Mouse (Mus musculus) macrophage (primary cell): ENCODE measurements around the gene Flt3. TPM values are rescaled to one million over a fixed set of nuclear protein-coding genes. Genes with fewer than 3 reads are reported as not detected.

ENCODE experiments used
- H3K27ac ChIP-seq: fragments of 350-480 bp; formaldehyde crosslinking; 2 replicates; pipeline ENCODE4 v1.9.0; 2021
- H3K36me3 ChIP-seq: fragments of 350-480 bp; formaldehyde crosslinking; 2 replicates; pipeline ENCODE4 v1.9.0; 2021; ENCODE audit errors: inconsistent target
- H3K4me3 ChIP-seq: fragments of 350-480 bp; formaldehyde crosslinking; 2 replicates; pipeline ENCODE4 v1.9.0; 2021; ENCODE audit errors: inconsistent target
- H3K79me2 ChIP-seq: fragments of 350-480 bp; formaldehyde crosslinking; 2 replicates; pipeline ENCODE4 v1.9.0; 2021; ENCODE audit errors: inconsistent target
- WGBS: methylation state at CpG from one replicate; pipeline ENCODE4 v1.1.7; 2026; ENCODE audit warnings: inconsistent platforms; ENCODE audit not compliant: missing documents; 5-methylcytosine and 5-hydroxymethylcytosine counted together
- polyA plus RNA-seq: library from polyadenylated mRNA; stranded (reverse); fragments of 250-400 nt; gene quantifications from 3 replicates; pipeline ENCODE4 v1.2.4, GENCODE M21; 2018; ENCODE audit warnings: inconsistent platforms

Flt3 gene
- polyA plus RNA-seq, 1 experiment from 2014 or later, result 0.75 TPM

DNA sequence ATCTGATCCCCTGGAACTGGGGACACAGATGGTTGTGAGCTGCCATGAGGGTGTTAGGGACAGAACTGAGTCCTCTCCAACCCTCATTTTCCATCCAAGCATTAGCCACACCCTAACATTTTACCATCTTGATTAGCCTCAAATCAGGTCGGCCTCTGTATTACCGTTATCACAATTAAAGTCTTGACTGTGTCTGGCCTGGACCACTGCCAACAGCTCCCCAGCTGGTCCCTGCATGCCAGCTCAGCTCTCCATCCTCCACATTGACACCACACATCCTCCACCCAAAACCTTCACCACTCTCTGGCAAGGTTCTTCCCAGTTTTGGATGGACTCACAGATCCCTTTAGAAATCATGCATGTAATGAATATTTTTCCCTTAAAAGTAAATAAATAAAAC lies 9.5 kb downstream of the Flt3 start:
- Histone ChIP-seq H3K36me3 (no peaks in the 10 kb centered on the region), H3K4me3 (no peak overlapping the region), H3K27ac (no peak overlapping the region), H3K79me2 (no peaks in the 10 kb centered on the region)
- WGBS, result 65% methylated on average over 2 of the region's 2 CpGs

DNA sequence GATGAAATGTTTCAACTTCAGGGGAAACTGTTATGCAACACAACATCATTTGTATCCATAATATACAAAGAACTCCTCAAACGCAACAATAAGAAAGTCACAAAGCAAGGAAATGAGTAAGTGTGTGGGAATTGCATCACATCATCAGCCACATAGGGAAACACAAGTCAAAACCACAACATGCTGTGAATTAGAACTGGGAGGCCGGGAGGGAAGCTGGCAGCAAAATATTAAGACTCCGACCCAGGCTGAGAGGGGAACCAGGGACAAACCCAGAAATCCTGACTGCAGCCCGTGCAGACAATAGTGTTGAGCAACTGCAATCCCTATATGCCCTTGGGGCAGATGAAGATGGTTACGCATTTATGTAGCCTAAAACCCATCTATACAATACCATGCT lies 11.2 kb downstream of the Flt3 start:
- peak overlapping the region; percentile 21; the same call in 1 of the 2 replicates for H3K27ac ChIP-seq
- H3K36me3 ChIP-seq, result no peaks in the 10 kb centered on the region
- WGBS, result 0% methylated on average over 5 of the region's 5 CpGs
- H3K79me2 ChIP-seq, result no peaks in the 10 kb centered on the region
- H3K4me3 ChIP-seq, result peak overlapping the region; percentile 8; the same call in 1 of the 2 replicates

DNA sequence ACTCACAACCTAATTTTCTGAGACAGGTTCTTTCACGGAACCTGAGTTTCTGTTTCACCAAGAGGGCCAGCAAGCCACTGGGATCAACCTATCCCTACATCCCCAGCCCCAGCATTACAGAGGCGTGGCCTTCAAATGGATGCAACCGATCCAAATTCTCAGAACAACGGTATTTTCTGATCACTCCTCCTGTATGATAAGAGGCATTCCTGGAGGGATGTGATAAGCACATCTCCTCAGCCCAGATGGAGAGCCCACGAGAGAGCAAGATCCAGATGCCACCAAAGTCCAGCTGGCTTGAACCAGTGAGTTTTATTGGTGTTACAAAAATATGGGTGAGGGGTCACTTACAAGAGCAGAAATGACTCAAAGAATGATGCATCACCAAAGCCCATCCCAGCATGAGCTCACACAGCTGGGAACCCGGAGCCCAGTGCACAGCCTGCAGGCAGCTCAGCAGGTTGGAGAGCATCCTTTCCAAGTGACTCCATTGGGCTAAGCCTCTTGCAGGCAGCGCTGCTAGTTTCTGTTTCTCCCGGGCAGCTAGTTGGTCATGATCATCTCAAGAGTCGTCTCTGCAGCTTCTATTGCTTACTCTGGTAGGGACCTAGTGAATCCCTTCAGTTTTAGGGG lies 11.8 kb downstream of the Flt3 start:
- H3K79me2 ChIP-seq, result no peaks in the 10 kb centered on the region
- peak overlapping the region; percentile 21; the same call in 1 of the 2 replicates for H3K27ac ChIP-seq
- no peaks in the 10 kb centered on the region for H3K36me3 ChIP-seq
- H3K4me3 ChIP-seq, result peak overlapping the region; percentile 8; the same call in 1 of the 2 replicates
- WGBS, result 53% methylated on average over 9 of the region's 9 CpGs

DNA sequence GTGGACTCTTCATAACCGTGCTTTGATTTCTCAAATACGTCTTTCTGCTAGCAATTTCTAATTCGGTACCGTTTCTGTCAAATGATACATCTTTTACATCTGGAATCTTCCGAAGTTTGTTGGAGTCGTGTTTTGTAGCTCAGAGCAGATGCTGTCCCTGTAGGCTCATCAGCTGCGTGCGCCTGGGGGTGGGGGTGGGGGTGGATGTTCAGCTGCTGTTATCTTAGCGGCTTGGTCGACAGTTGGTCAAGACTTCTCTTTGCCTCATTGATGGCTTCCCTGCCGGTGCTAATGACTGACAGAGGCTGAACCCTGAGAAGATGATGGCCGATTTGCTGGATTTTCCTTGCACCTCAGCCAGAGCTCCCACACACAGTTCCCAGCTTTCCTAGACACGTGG lies 13.4 kb downstream of the Flt3 start:
- WGBS, result 98% methylated on average over 13 of the region's 13 CpGs

DNA sequence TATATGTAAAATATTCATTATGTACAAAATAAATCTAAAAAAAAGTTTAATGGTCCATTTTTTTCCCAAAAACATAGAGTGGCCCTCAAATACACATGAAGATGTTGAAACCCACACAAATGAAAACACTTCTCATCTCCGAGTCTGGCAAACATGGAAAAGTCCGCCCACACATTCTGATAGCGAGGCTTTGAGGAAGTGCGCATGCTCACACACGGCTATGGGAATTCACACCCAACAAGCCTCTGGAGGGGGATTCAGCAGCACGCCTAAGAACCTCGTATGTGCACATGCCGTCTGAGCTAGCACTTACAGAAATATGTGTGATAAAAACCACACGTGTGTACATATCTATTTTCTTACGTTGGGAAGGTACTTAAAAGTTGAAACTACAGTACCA lies 18.9 kb downstream of the Flt3 start:
- H3K27ac ChIP-seq, result no peak overlapping the region
- no peak overlapping the region for H3K4me3 ChIP-seq
- no peaks in the 10 kb centered on the region for H3K79me2 ChIP-seq
- WGBS, result 96% methylated on average over 10 of the region's 10 CpGs
- no peaks in the 10 kb centered on the region for H3K36me3 ChIP-seq

More for the DNA sequence above, 13.4 kb downstream of the Flt3 start:
- Histone ChIP-seq H3K79me2 (no peaks in the 10 kb centered on the region), H3K27ac (no peak overlapping the region), H3K36me3 (no peaks in the 10 kb centered on the region), H3K4me3 (no peak overlapping the region)

DNA sequence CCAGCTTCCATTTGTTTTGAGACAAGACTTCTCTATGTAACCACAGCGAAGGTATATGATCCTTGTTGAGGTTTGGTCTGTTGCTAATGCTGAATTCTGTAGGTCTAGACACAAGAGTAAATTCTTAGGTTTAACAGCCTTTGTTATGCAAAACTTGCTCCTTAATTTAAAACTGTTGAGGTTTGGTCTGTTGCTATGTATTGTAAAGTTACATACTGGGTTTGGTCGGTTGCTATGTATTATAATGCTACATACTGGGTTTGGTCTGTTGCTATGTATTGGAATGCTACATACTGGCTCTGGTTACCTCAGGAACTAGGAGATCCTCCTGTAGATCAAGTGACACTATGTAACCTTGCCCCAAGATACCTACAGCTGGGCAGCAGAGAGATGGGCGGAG lies 20.8 kb downstream of the Flt3 start:
- Histone ChIP-seq H3K4me3 (no peak overlapping the region), H3K27ac (no peak overlapping the region), H3K36me3 (no peaks in the 10 kb centered on the region), H3K79me2 (no peaks in the 10 kb centered on the region)
- 97% methylated on average over 3 of the region's 3 CpGs for WGBS

DNA sequence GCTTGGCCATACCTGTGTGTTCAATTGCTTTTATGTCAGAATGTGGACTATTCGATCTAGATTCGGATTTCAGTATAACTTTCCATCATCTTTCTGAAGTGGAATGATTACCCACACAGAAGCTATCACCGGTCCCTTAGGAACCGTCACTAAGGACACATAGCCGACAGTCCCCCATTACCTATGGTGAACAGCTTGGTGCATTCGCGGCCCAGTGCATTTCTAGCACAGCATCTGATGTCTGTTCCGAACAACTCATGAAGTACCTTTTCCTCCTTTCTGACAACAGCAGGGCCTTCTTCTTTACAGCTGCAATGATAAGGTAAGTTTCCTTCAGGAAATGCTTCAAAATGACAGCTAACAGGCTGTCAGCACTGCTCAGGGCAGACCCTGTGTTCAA lies 30.0 kb downstream of the Flt3 start:
- Histone ChIP-seq H3K4me3 (no peak overlapping the region), H3K79me2 (no peaks in the 10 kb centered on the region), H3K36me3 (no peaks in the 10 kb centered on the region), H3K27ac (no peak overlapping the region)
- 96% methylated on average over 8 of the region's 8 CpGs for WGBS

DNA sequence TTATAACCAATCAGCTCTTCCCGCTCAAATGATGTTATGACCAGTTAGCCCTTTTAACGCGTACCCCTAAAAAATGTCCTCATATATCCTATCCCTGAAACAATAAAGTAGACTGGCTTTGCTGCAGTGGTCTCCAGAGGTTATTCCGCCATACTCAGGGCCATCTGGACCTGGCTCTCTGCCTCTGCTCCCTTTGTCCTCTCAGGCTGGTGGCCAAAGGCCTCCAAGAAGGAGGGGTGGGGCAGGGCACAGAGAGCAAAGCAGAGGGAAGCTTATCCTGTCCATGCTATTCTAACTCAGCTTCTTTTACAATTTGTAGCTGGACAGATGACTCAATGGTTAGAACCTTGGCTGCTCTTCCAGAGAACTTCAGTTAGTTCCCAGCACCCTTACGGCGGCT lies 32.1 kb downstream of the Flt3 start:
- WGBS, result 94% methylated on average over 6 of the region's 6 CpGs
- Histone ChIP-seq H3K36me3 (no peaks in the 10 kb centered on the region), H3K27ac (no peak overlapping the region), H3K4me3 (no peak overlapping the region), H3K79me2 (no peaks in the 10 kb centered on the region)

DNA sequence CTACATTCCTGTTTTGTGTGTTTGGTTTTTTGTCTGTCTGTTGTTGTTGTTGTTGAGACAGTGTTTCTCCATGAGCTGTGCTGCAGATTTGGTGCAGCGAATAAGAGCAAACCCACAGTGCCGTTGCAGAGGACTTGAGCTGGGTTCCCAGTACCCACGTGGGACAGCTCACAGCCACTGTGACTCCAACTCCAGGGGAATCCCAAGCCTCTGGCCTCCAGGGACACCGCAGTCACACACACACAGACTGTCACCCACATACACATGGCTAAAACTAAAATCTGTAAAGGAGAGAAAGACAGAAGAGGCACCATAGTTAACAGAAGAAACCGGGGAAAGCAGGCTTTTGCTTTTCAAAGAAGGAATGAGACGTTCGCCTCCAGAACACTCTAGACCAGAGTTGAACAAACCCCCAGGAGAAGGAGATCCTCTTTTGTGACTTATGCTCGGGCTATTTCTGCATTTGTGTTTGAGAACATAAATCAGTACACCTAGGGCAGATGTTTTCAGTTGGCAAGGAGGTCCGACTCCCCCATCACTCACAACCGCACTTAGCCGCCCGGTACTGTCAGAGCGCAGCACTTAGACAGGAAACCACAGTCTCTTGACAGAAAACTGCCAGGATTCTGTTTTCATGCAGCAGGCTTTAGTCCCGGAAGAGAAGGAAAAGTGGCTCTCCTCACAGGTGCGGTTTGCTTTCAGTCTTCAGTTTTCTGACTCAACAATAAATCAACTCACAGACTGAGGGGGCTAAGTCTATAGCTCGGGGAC lies 34.1 kb downstream of the Flt3 start:
- no peaks in the 10 kb centered on the region for H3K79me2 ChIP-seq
- WGBS, result 17% methylated on average over 16 of the region's 16 CpGs
- no peak overlapping the region for H3K27ac ChIP-seq
- no peaks in the 10 kb centered on the region for H3K36me3 ChIP-seq
- H3K4me3 ChIP-seq, result no peak overlapping the region

DNA sequence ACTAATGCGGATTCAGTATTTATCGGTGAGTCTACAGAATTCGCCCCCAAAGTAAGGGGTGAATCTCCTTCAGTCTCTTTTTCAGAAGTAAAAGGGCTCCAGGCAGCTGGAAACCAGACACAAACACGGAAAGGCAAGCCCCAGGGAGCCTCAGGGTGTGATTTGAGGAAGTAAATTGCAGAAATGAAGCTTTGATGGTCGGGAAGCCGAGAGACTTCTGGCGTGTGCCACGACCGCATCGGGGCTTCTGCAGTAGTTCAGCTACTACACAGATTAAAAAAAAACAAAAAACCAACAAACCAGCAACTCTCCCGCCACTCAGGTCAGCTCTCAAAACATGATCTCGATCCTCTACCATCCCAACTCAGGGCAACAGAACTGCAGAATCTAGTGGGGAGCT lies 37.2 kb downstream of the Flt3 start:
- Histone ChIP-seq H3K27ac (peak overlapping the region; percentile 48), H3K79me2 (no peaks in the 10 kb centered on the region), H3K4me3 (peak overlapping the region; percentile 5; the same call in 1 of the 2 replicates), H3K36me3 (no peaks in the 10 kb centered on the region)
- WGBS, result 2% methylated on average over 12 of the region's 12 CpGs

DNA sequence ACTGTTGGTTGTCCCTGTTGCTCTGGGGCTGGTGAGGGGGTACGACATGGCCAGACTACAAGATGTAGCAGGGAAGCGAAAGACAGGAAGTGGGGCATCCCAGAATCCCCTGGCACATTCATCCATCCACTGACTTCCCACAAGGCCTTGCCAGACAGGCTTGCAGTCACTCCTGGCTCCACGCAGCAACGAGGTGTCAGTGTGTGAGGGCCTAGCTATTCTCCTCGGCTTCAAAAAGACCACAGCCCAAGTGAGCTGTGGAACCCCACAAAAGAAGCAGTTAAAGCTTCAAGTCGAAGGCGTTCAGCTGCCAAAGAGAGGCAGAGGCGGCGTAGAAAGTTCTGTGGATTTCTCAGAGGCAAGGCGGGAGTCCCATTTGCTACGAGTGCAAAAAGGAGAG lies 41.8 kb downstream of the Flt3 start:
- Histone ChIP-seq H3K4me3 (no peak overlapping the region), H3K27ac (no peak overlapping the region), H3K36me3 (no peaks in the 10 kb centered on the region), H3K79me2 (no peaks in the 10 kb centered on the region)
- WGBS, result 96% methylated on average over 11 of the region's 11 CpGs

DNA sequence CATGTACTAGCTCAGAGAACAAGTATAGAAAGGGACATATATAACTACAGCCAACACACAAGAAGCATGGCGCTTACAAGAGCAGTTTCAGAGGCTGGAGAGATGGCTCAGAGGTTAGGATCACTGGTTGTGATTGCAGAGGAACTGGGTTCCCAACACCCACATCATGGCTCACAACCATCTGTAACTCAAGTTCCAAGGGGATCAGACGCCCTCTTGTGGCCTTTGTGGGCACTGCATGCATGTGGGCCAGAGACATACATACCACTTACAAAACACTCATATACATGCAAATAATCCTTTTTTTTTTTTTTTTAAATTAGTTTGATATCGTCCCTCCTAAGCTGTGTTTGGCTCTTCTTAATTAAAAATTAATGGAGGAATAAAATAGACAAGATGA lies 42.8 kb downstream of the Flt3 start:
- Histone ChIP-seq H3K4me3 (no peak overlapping the region), H3K27ac (no peak overlapping the region), H3K36me3 (no peaks in the 10 kb centered on the region), H3K79me2 (no peaks in the 10 kb centered on the region)
- WGBS, result 76% methylated on average over 3 of the region's 3 CpGs

DNA sequence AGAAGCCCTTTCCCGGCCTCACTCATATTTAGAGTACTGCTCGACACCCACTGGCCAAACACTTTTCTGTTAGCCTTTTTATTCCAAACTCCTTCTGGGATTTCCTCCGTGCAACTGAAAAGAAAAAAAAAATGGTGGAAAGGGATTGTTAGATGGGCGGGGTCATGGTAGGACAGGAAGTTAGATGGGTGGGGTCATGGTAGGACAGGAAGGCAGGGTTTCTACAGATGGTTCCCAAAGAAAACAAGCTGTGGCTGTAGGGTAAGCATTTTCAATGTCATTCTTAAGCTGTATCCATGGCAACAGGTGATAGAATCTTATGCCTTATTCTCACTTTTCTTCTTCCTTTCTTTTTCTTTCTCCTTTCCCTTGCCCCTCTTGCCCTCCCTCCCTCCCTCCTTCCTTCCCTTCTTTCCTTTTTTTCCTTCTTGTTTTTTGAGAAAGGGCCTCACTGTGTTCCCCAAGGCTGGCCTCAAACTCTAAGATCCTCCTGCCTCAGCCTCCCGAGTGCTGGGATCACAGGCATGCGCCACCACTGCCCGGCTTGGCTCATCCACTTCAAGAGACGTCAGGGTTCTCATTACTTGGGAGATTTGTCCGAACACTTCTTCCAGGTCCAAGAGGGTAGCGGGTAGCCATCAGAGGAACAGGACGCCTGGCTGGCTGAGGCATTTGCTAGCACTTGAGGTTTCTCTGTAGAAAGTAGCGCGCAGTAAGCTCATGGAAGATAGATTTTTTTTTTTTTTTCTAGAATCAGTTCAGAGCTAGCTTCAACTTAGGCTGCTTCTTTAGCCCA lies 43.8 kb downstream of the Flt3 start:
- WGBS, result 91% methylated on average over 13 of the region's 13 CpGs
- no peaks in the 10 kb centered on the region for H3K79me2 ChIP-seq
- H3K4me3 ChIP-seq, result no peak overlapping the region
- no peak overlapping the region for H3K27ac ChIP-seq
- no peaks in the 10 kb centered on the region for H3K36me3 ChIP-seq

DNA sequence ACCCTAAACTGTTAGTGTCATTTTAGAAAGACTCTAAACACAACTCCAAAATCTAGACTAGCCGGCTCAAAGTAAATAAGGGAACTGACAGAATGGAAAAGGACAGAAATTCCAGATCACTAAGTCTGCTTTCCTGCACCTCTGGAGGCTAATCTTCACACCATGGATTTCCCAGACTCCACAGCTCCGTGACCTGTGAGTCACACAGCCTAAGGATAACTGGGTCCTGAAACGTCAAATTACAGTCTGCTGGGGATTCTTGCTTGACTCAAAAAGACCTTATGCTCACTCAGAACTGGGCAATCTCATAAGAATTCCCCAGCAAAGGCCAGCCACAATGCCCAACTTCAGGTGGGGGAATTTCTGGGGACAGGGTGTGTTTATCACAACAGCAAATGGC lies 44.5 kb downstream of the Flt3 start:
- no peak overlapping the region for H3K27ac ChIP-seq
- H3K79me2 ChIP-seq, result no peaks in the 10 kb centered on the region
- WGBS, result 92% methylated on average over 3 of the region's 3 CpGs
- H3K36me3 ChIP-seq, result no peaks in the 10 kb centered on the region
- no peak overlapping the region for H3K4me3 ChIP-seq

DNA sequence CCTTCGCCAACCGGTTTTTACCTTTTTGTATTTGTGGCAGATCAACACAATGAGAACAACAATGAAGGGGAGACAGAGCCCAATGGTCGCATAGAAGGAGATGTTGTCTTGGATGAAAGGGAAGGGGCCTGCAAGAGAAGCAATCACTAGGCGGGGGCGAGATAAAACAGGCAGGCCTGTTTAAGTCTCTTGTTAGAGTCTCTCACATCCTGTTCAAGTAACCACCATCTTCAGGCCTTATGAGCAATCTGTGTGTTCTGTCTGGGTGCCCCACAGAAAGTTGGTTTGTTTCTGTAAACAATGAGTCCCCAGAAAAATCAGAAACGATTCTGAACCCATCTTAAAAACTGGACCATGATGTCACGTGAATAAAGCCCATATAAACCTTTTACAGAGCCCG lies 45.3 kb downstream of the Flt3 start:
- Histone ChIP-seq H3K27ac (no peak overlapping the region), H3K4me3 (no peak overlapping the region), H3K79me2 (no peaks in the 10 kb centered on the region), H3K36me3 (no peaks in the 10 kb centered on the region)
- WGBS, result 91% methylated on average over 8 of the region's 8 CpGs
